Mouse (Mus musculus) midbrain, embryonic 14.5 days (tissue): ENCODE measurements at regions not wholly inside any gene's neighbourhood (a gene's known extent, or its start where the extent isn't known, plus 50 kb on each side); places are given as distances from the start of the nearest gene placed in this dataset.

ENCODE experiments used
- ATAC-seq: fragments of 200-750 bp; cut with Nextera tagmentation; 2 replicates; pipeline ENCODE4 v1.8.0; 2017; ENCODE audit warnings: moderate number of reproducible peaks, moderate library complexity; ENCODE audit not compliant: low FRiP score, low TSS enrichment
- DNase-seq: peaks from one replicate; pipeline ENCODE4 v3.0.0-alpha.2; 2015
- H3K27ac ChIP-seq: fragments of 300-500 bp; sonication (generic); replicated peaks from 2 replicates; pipeline ENCODE4 v1.5.1; 2014; ENCODE audit warnings: mild to moderate bottlenecking, low read depth, low read length, moderate library complexity
- H3K27me3 ChIP-seq: fragments of 300-500 bp; sonication (generic); 2 replicates; pipeline ENCODE4 v1.6.1; 2014; ENCODE audit warnings: low read length, control low read depth, mixed read lengths; ENCODE audit not compliant: control insufficient read depth, insufficient read depth
- H3K36me3 ChIP-seq: fragments of 300-500 bp; sonication (generic); 2 replicates; pipeline ENCODE4 v1.6.1; 2014; ENCODE audit warnings: low read length, control low read depth; ENCODE audit not compliant: control insufficient read depth, insufficient read depth
- H3K4me1 ChIP-seq: fragments of 300-500 bp; sonication (generic); 2 replicates; pipeline ENCODE4 v1.6.1; 2014; ENCODE audit warnings: mild to moderate bottlenecking, antibody characterized with exemption, low read length, control low read depth; ENCODE audit not compliant: control insufficient read depth, insufficient read depth
- H3K4me2 ChIP-seq: fragments of 300-500 bp; sonication (generic); 2 replicates; pipeline ENCODE4 v1.6.1; 2014; ENCODE audit warnings: mild to moderate bottlenecking, low read length, moderate library complexity
- H3K4me3 ChIP-seq: fragments of 300-500 bp; sonication (generic); replicated peaks from 2 replicates; pipeline ENCODE4 v1.5.1; 2014; ENCODE audit warnings: low read depth, low read length
- H3K9ac ChIP-seq: fragments of 300-500 bp; sonication (generic); replicated peaks from 2 replicates; pipeline ENCODE4 v1.6.1; 2014; ENCODE audit warnings: mild to moderate bottlenecking, low read length, moderate library complexity
- H3K9me3 ChIP-seq: fragments of 300-500 bp; sonication (generic); 2 replicates; pipeline ENCODE4 v1.6.1; 2016; ENCODE audit warnings: low read length, control low read depth, mixed read lengths; ENCODE audit not compliant: control insufficient read depth
- WGBS: fragments of 180-500 bp; shearing (Covaris S2); extraction: QIAGEN DNeasy Blood & Tissue Kit; methylation state at CpG from one replicate; pipeline ENCODE4 v1.1.7; 2014; 5-methylcytosine and 5-hydroxymethylcytosine counted together

DNA sequence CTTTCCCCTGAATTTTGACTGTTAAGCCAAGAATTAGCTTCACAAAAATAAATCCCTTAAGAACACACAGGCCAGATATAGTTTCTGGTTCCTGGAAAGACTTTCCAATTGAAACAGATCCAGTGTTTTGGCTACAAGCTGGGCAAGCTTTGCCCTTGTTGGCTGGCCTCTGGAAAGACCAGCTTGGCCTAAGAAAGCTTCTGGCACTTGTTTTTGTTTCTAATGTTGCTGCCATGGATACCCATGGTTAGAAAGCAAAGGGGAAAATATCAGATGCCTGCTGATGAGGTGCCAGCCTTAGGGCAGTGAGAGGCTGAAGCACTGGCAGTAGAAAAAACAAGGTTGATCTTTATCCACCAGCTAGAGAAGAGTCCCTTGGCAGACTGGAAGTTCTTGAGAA, 228.2 kb downstream of the Klhl13 start:
- no peak overlapping the region for H3K4me3 ChIP-seq
- no peaks in the 10 kb centered on the region for H3K4me1 ChIP-seq
- no peak overlapping the region for H3K4me2 ChIP-seq
- no peaks in the 10 kb centered on the region for H3K27me3 ChIP-seq
- H3K9ac ChIP-seq: no peak overlapping the region
- ATAC-seq: no peak
- H3K9me3 ChIP-seq: no peaks in the 10 kb centered on the region
- no peak for DNase-seq
- H3K36me3 ChIP-seq: no peaks in the 10 kb centered on the region
- no peak overlapping the region for H3K27ac ChIP-seq

DNA sequence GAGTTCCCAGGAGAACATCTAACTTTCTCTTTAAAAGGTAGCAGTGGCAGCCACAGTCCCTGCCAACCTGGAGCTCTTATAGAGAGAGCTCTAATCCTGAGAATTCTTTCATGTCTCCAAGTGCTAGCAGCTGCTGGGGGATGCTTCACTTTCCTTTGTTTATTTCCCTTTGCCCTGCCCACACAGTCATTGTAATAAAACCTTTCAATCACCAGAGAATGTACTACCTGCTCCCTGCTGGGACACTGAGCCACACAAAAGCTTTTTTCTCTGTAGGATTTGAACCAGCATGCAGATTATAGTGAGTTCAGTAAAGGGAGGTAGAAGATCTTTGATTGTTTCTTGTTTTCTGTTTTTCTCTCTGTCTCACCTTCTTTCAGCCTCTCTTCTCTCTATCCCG, 269.0 kb downstream of the Klhl13 start:
- ATAC-seq: no peak
- no peak for DNase-seq
- H3K4me3 ChIP-seq: no peak overlapping the region
- H3K36me3 ChIP-seq: no peaks in the 10 kb centered on the region
- no peaks in the 10 kb centered on the region for H3K27me3 ChIP-seq
- no peak overlapping the region for H3K4me2 ChIP-seq
- H3K9ac ChIP-seq: no peak overlapping the region
- WGBS: 7% methylated on average over 1 of the region's 1 CpGs
- no peaks in the 10 kb centered on the region for H3K9me3 ChIP-seq
- H3K27ac ChIP-seq: no peak overlapping the region
- no peaks in the 10 kb centered on the region for H3K4me1 ChIP-seq

DNA sequence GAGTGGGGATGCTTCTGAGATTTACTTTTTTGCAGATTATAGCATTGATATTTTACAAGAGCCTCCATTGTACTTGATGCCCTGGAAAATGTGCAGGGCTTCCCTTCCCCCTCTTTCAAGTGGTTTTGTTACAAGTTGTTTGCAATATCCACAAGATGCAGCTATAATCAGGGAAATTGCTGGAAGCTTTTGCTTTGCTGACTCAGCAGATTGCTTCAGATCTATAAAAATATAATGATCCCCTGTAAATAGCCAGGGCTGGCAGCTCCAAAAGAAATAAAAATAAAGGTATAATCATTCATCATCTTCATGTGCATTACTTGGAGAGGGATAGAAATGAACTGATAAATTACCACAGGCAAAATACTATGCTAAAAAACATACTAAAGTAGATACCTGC, 272.1 kb downstream of the Klhl13 start:
- H3K4me1 ChIP-seq: no peaks in the 10 kb centered on the region
- H3K36me3 ChIP-seq: no peaks in the 10 kb centered on the region
- H3K4me2 ChIP-seq: no peak overlapping the region
- DNase-seq (no peak), ATAC-seq (no peak)
- H3K9me3 ChIP-seq: no peaks in the 10 kb centered on the region
- H3K9ac ChIP-seq: no peak overlapping the region
- no peak overlapping the region for H3K4me3 ChIP-seq
- H3K27ac ChIP-seq: no peak overlapping the region
- no peaks in the 10 kb centered on the region for H3K27me3 ChIP-seq

DNA sequence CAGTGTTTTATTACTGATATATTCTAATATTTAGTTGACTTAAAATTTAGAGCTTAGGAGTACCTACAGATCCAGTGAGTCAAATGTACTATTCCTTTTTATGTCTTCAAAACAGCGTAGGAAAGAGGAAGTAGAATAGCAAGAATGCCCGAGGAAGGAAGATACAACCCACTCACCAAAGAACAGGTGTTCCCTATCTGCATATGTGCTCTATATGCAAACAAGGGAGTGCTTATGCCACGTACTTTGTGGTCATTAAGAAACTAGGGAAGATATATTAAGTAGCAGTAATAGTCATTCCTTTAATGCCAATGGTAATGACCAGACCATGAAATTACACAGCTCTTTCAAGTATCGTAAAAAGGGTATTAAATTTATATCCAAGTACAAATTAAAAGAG, 298.4 kb downstream of the Klhl13 start:
- 83% methylated on average over 4 of the region's 4 CpGs for WGBS
- Histone ChIP-seq H3K27ac (no peak overlapping the region), H3K36me3 (no peaks in the 10 kb centered on the region), H3K4me2 (no peak overlapping the region), H3K9ac (no peak overlapping the region), H3K27me3 (no peaks in the 10 kb centered on the region), H3K4me3 (no peak overlapping the region), H3K4me1 (no peaks in the 10 kb centered on the region), H3K9me3 (no peaks in the 10 kb centered on the region)
- ATAC-seq (no peak), DNase-seq (no peak)

DNA sequence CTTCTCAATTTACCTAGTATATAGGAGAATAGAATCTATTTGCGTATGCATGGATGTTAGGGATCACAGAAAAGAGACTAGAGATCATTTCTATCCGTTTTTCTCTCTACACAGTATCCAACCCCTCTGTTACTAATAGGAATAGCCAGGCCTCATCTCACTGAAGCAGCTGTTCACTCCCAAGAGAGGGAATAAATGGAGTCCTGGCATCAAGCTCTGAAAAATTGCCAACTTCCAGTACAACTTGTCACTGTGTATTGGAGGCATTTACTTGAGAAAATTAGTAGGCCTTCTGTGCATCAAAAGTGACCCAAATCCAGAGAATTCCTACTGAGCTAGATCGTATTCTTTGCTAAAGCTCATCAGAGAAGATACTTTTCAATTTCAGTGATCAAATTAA, 337.3 kb downstream of the Klhl13 start:
- H3K9ac ChIP-seq: no peak overlapping the region
- H3K9me3 ChIP-seq: no peaks in the 10 kb centered on the region
- DNase-seq (peak; percentile 1), ATAC-seq (no peak)
- no peak overlapping the region for H3K27ac ChIP-seq
- H3K4me1 ChIP-seq: no peaks in the 10 kb centered on the region
- H3K36me3 ChIP-seq: no peaks in the 10 kb centered on the region
- H3K27me3 ChIP-seq: no peaks in the 10 kb centered on the region
- 79% methylated on average over 3 of the region's 3 CpGs for WGBS
- H3K4me3 ChIP-seq: no peak overlapping the region
- H3K4me2 ChIP-seq: no peak overlapping the region

DNA sequence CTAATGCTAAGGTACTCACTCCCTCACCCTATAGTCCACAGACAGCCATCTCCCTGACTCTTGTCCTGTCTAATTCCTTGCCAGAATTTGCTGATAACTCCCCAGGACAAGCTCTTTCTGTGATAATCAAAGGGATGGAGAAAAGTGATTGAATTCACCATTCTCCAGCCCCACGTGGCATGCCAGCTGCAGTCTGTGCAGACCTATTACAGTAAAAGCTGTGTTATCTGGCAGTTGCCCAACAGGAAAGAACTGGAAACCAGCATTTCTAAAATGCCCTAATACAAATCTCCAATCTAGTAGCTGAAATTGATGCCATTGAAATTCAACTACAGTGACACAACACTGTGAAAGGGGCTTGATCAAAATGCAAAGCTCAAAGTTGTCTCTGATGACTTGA, 349.3 kb downstream of the Klhl13 start:
- 34% methylated on average over 1 of the region's 1 CpGs for WGBS
- peak; percentile 53; the same call in 1 of the 2 replicates for ATAC-seq

DNA sequence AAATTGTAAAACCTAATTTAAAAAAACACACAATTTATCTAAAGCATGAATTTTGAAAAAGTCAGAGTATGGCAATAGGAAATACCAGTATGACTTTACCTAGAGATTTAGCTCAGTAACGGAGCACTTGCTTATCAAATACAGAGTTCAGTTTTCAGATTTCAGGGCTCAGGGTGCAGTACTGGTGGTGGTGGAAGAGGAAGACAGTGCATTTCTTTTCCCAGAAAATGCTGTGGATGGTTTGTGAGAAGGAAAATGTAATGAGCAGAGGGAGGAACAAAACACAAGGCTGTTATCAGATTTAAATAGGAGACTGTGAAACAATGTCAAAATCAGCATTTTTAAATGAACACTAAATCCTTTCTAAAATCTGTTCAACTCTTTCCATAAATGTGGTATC, 349.8 kb downstream of the Klhl13 start:
- DNase-seq (no peak), ATAC-seq (no peak)
- 92% methylated on average over 1 of the region's 1 CpGs for whole genome bisulfite sequencing
- no peak overlapping the region for H3K4me2 ChIP-seq
- H3K27ac ChIP-seq: no peak overlapping the region
- H3K27me3 ChIP-seq: no peaks in the 10 kb centered on the region
- H3K4me1 ChIP-seq: 0 out of 2 replicates have a peak, but pooled peaks cover 3% of the 10 kb centered on the region
- H3K36me3 ChIP-seq: no peaks in the 10 kb centered on the region
- H3K9ac ChIP-seq: no peak overlapping the region
- no peaks in the 10 kb centered on the region for H3K9me3 ChIP-seq
- H3K4me3 ChIP-seq: no peak overlapping the region

More for the DNA sequence above, 349.3 kb downstream of the Klhl13 start:
- Histone ChIP-seq H3K27me3 (no peaks in the 10 kb centered on the region), H3K9me3 (no peaks in the 10 kb centered on the region), H3K36me3 (no peaks in the 10 kb centered on the region), H3K4me1 (0 out of 2 replicates have a peak, but pooled peaks cover 3% of the 10 kb centered on the region), H3K4me2 (no peak overlapping the region), H3K9ac (no peak overlapping the region), H3K27ac (no peak overlapping the region), H3K4me3 (no peak overlapping the region)
- DNase-seq: peak; percentile 47
